Mouse (Mus musculus): ENCODE results near the gene Gm20388.

GRCm38 (mm10) chr8:122357202-122357601 lies 2446.6 kb downstream of the Gm20388 start:
- TF ChIP-seq GATA1 (IDR thresholded peaks at IDR 0.05; ENCODE audit: low read length) (no peak), TAL1 (IDR thresholded peaks at IDR 0.05; ENCODE audit: low read length) (no peak)

Data from erythroblast, embryonic 14.5 days (primary cell).